Mouse (Mus musculus) heart, postnatal 14 days (tissue): ENCODE measurements around the gene Minpp1. TPM values are rescaled to one million over a fixed set of nuclear protein-coding genes. Genes with fewer than 3 reads are reported as not detected.

Source experiments
- total RNA-seq, 2 experiments: library from RNA; stranded (reverse); gene quantifications; 2 replicates each; pipeline ENCODE4 v1.2.3; 2021

Gene Minpp1
- total RNA-seq, 2 experiments from 2014 or later: 19.3 to 20.3 TPM

Other genes starting within 250 kb of the Minpp1 start
- 10 to 100 TPM; 75.1 to 77.5 TPM for gene Sgms1, start 96.1 kb upstream of the Minpp1 start, total RNA-seq
- 10 to 100 TPM; 19.7 to 27.8 TPM for gene Rpl9-ps6, start 19.2 kb upstream of the Minpp1 start, total RNA-seq
- 10 to 100 TPM; 15.6 to 18.7 TPM for gene Papss2, start 110.0 kb downstream of the Minpp1 start, total RNA-seq